Comparison of ENCODE assay signal across 10 mouse cellular contexts in genomic region chr15:78736681-78737100, GRCm38 (mm10). TPM values are rescaled to one million over a fixed set of nuclear protein-coding genes. Genes with fewer than 3 reads are reported as not detected.
DNase-seq lines count a peak whose midpoint lies in the region; ATAC-seq lines count a peak whose summit lies in the region.
"Had no signal": no experiment of that assay in that cellular context is flagged by ENCODE, and none has a peak within 500 bp of the region (broad histone marks: within the 10 kb centered on the region; RNA-seq: fewer than 3 reads in every experiment).

No protein-coding gene starts in this region.

- no peak overlapping the region for H3K9ac ChIP-seq in forebrain, embryonic 11.5 days (ENCODE audit: low read length)
- H3K9ac ChIP-seq in hindbrain, embryonic 11.5 days (ENCODE audit: low read depth, low read length), result 0 out of 2 replicates have a peak overlapping the region, but pooled peaks have one; percentile 17
- no peak overlapping the region for H3K9ac ChIP-seq in midbrain, embryonic 16.5 days (ENCODE audit: low read depth, low read length)
- H3K9ac ChIP-seq: liver, embryonic 13.5 days had no signal

- no peak overlapping the region for H3K4me3 ChIP-seq in forebrain, embryonic 10.5 days
- H3K4me3 ChIP-seq in forebrain, embryonic 11.5 days (ENCODE audit: low read depth, low read length), result no peak overlapping the region
- H3K4me3 ChIP-seq in hindbrain, embryonic 11.5 days (ENCODE audit: low read depth, low read length), result no peak overlapping the region
- no peak overlapping the region for H3K4me3 ChIP-seq in midbrain, embryonic 16.5 days (ENCODE audit: low read depth, low read length)
- H3K4me3 ChIP-seq: liver, embryonic 13.5 days had no signal

- no peak for ATAC-seq in forebrain, embryonic 11.5 days (replicated peaks; ENCODE audit: low FRiP score)
- peak; percentile 44 for ATAC-seq in hindbrain, embryonic 11.5 days (ENCODE audit: low FRiP score)
- peak; percentile 40; the same call in 1 of the 2 replicates for ATAC-seq in midbrain, embryonic 16.5 days
- ATAC-seq in erythroblast, adult 5-6 weeks (replicated peaks; ENCODE audit: low FRiP score, poor library complexity, severe bottlenecking), result no peak

- H3K36me3 ChIP-seq in forebrain, embryonic 10.5 days (replicated peaks), result no peaks in the 10 kb centered on the region
- no peaks in the 10 kb centered on the region for H3K36me3 ChIP-seq in forebrain, embryonic 11.5 days (ENCODE audit: control insufficient read depth, insufficient read depth, low read length)
- no peaks in the 10 kb centered on the region for H3K36me3 ChIP-seq in hindbrain, embryonic 11.5 days (ENCODE audit: control insufficient read depth, insufficient read depth, low read length)
- no peaks in the 10 kb centered on the region for H3K36me3 ChIP-seq in midbrain, embryonic 16.5 days (ENCODE audit: control insufficient read depth, insufficient read depth, low read length)
- H3K36me3 ChIP-seq: liver, embryonic 13.5 days had no signal

- H3K4me2 ChIP-seq in forebrain, embryonic 11.5 days (ENCODE audit: low read depth, low read length, severe bottlenecking), result no peak overlapping the region
- H3K4me2 ChIP-seq in hindbrain, embryonic 11.5 days (replicated peaks; ENCODE audit: low read depth, low read length), result no peak overlapping the region
- H3K4me2 ChIP-seq in midbrain, embryonic 16.5 days (ENCODE audit: low read length), result no peak overlapping the region
- H3K4me2 ChIP-seq: liver, embryonic 13.5 days had no signal

- peaks cover 29% of the 10 kb centered on the region for H3K27me3 ChIP-seq in forebrain, embryonic 10.5 days (ENCODE audit: poor library complexity, severe bottlenecking)
- no peaks in the 10 kb centered on the region for H3K27me3 ChIP-seq in forebrain, embryonic 11.5 days (ENCODE audit: control insufficient read depth, insufficient read depth, low read length)
- no peaks in the 10 kb centered on the region for H3K27me3 ChIP-seq in hindbrain, embryonic 11.5 days (ENCODE audit: control insufficient read depth, insufficient read depth, low read length)
- no peaks in the 10 kb centered on the region for H3K27me3 ChIP-seq in midbrain, embryonic 16.5 days (ENCODE audit: control insufficient read depth, insufficient read depth, low read depth, low read length)

- peaks cover 27% of the 10 kb centered on the region for H3K4me1 ChIP-seq in forebrain, embryonic 10.5 days
- H3K4me1 ChIP-seq in forebrain, embryonic 11.5 days (replicated peaks; ENCODE audit: control insufficient read depth, insufficient read depth, low read length), result peaks cover 8% of the 10 kb centered on the region; the same call in 1 of the 2 replicates
- no peaks in the 10 kb centered on the region for H3K4me1 ChIP-seq in hindbrain, embryonic 11.5 days (replicated peaks; ENCODE audit: control insufficient read depth, insufficient read depth, low read length)
- peaks cover 14% of the 10 kb centered on the region; the same call in 1 of the 2 replicates for H3K4me1 ChIP-seq in midbrain, embryonic 16.5 days (ENCODE audit: control insufficient read depth, insufficient read depth, low read length)
- H3K4me1 ChIP-seq: liver, embryonic 13.5 days had no signal

- no peaks in the 10 kb centered on the region for H3K9me3 ChIP-seq in forebrain, embryonic 10.5 days
- H3K9me3 ChIP-seq in forebrain, embryonic 11.5 days (ENCODE audit: control insufficient read depth, low read length), result no peaks in the 10 kb centered on the region
- no peaks in the 10 kb centered on the region for H3K9me3 ChIP-seq in hindbrain, embryonic 11.5 days (ENCODE audit: control insufficient read depth, low read length)
- H3K9me3 ChIP-seq in midbrain, embryonic 16.5 days (replicated peaks; ENCODE audit: control insufficient read depth, low read length, poor library complexity, severe bottlenecking), result no peaks in the 10 kb centered on the region
- H3K9me3 ChIP-seq: liver, embryonic 13.5 days had no signal

- 53% methylated on average over 7 of the region's 7 CpGs for WGBS in forebrain, embryonic 10.5 days
- WGBS in forebrain, embryonic 11.5 days, result 52% methylated on average over 7 of the region's 7 CpGs
- 46% methylated on average over 7 of the region's 7 CpGs for WGBS in hindbrain, embryonic 11.5 days
- 31% methylated on average over 6 of the region's 7 CpGs for WGBS in midbrain, embryonic 16.5 days

- DNase-seq in forebrain, embryonic 10.5 days (ENCODE audit: extremely low spot score, low spot score), result no peak
- DNase-seq in forebrain, embryonic 11.5 days (ENCODE audit: low spot score), result no peak
- DNase-seq in adrenal gland, adult 8-10 months, result peak; percentile 37
- DNase-seq in hindbrain, embryonic 11.5 days (ENCODE audit: low spot score), result no peak
- DNase-seq in thymus, postnatal 25 days, result no peak
- no peak for DNase-seq in urinary bladder, adult 2 months (ENCODE audit: low spot score)
- DNase-seq: liver, embryonic 13.5 days had no signal

- peak overlapping the region; percentile 25; the same call in 1 of the 2 replicates for H3K27ac ChIP-seq in forebrain, embryonic 10.5 days
- no peak overlapping the region for H3K27ac ChIP-seq in forebrain, embryonic 11.5 days (ENCODE audit: low read depth, low read length)
- peak overlapping the region; percentile 48; the same call in 1 of the 2 replicates for H3K27ac ChIP-seq in hindbrain, embryonic 11.5 days (ENCODE audit: low read depth, low read length)
- H3K27ac ChIP-seq in midbrain, embryonic 16.5 days (ENCODE audit: low read length), result peak overlapping the region; percentile 78
- H3K27ac ChIP-seq: liver, embryonic 13.5 days had no signal

RNA-seq across cellular contexts. Expression of gene Elfn2, which starts 18.1 kb away (rescaled TPM):
- 0.05 and 0.15 TPM in 2 replicates for polyA plus RNA-seq in forebrain, embryonic 10.5 days (2016; fragmentation: Nextera tagmentation; extraction: Ambion mirVana)
- 0.08 and 0.20 TPM in 2 replicates for polyA plus RNA-seq in forebrain, embryonic 11.5 days (2014; fragmentation: Nextera tagmentation; extraction: Ambion mirVana)
- 1 to 10 TPM; 4.1 to 7.4 (median 5.5) TPM for total RNA-seq in adrenal gland, adult 8-10 months (2022)
- polyA plus RNA-seq in hindbrain, embryonic 11.5 days (2014; fragmentation: Nextera tagmentation; extraction: Ambion mirVana), result 0.60 and 0.85 TPM in 2 replicates
- polyA plus RNA-seq in midbrain, embryonic 16.5 days (2015; fragmentation: Nextera tagmentation; extraction: Ambion mirVana), result 9.6 and 12.6 TPM in 2 replicates
- total RNA-seq in erythroblast, adult 5-6 weeks (2015; ENCODE audit: low replicate concordance), result not detected in 2 replicates
- total RNA-seq in erythroblast, adult 5-6 weeks (2017; ENCODE audit: low replicate concordance), result 0.09 TPM in 1 of 2 replicates, not detected in the other
- 0.03 and 0.04 TPM in 2 replicates for polyA plus RNA-seq in urinary bladder, adult 2 months (2012; rRNA removed)
- total RNA-seq: common myeloid progenitor, adult 5-6 weeks had no signal

RNA-seq across cellular contexts. Expression of gene Mfng, which starts 36.6 kb away (rescaled TPM):
- 71.1 and 83.6 TPM in 2 replicates for polyA plus RNA-seq in forebrain, embryonic 10.5 days (2016; fragmentation: Nextera tagmentation; extraction: Ambion mirVana)
- polyA plus RNA-seq in forebrain, embryonic 11.5 days (2014; fragmentation: Nextera tagmentation; extraction: Ambion mirVana), result 108 and 113 TPM in 2 replicates
- 10 to 100 TPM; 12.3 to 25.8 (median 20.7) TPM for total RNA-seq in adrenal gland, adult 8-10 months (2022)
- 34.6 and 34.7 TPM in 2 replicates for polyA plus RNA-seq in hindbrain, embryonic 11.5 days (2014; fragmentation: Nextera tagmentation; extraction: Ambion mirVana)
- polyA plus RNA-seq in midbrain, embryonic 16.5 days (2015; fragmentation: Nextera tagmentation; extraction: Ambion mirVana), result 13.5 and 19.7 TPM in 2 replicates
- total RNA-seq in erythroblast, adult 5-6 weeks (2015; ENCODE audit: low replicate concordance), result 0.38 and 1.7 TPM in 2 replicates
- total RNA-seq in erythroblast, adult 5-6 weeks (2017; ENCODE audit: low replicate concordance), result 0.17 and 0.98 TPM in 2 replicates
- 8.0 and 9.2 TPM in 2 replicates for polyA plus RNA-seq in urinary bladder, adult 2 months (2012; rRNA removed)

Comparison
In these comparisons a context has a peak if more than half of its experiments do, and no peak if none do; other contexts are left out.
1. ATAC-seq: peak in hindbrain, embryonic 11.5 days (single experiment) and midbrain, embryonic 16.5 days (single experiment); none in forebrain, embryonic 11.5 days (single experiment) and erythroblast, adult 5-6 weeks (single experiment).